Mouse (Mus musculus) lung, adult 2 months (tissue): ENCODE measurements around the gene Col4a1. TPM values are rescaled to one million over a fixed set of nuclear protein-coding genes. Genes with fewer than 3 reads are reported as not detected.

Experiments used
- DNase-seq: peaks from one replicate; pipeline ENCODE4 v3.0.0; 2022
- H3K4me1 ChIP-seq: fragments of 200-500 bp; 2 replicates; pipeline ENCODE4 v1.6.1; 2011; ENCODE audit warnings: low read length; ENCODE audit not compliant: control insufficient read depth, insufficient read depth
- H3K4me3 ChIP-seq: fragments of 200-500 bp; replicated peaks from 2 replicates; pipeline ENCODE3; 2011; ENCODE audit warnings: low read depth, mild to moderate bottlenecking, control low read depth, low read length; ENCODE audit errors: extremely low read depth
- CTCF ChIP-seq: fragments of 200-500 bp; IDR thresholded peaks from 2 replicates; pipeline ENCODE4 v1.5.1; 2011; ENCODE audit warnings: mild to moderate bottlenecking, low read length, control low read depth; ENCODE audit not compliant: insufficient read depth
- POLR2A ChIP-seq: fragments of 200-500 bp; IDR thresholded peaks from 2 replicates; pipeline ENCODE4 v1.6.1; 2011; ENCODE audit warnings: low read depth, mild to moderate bottlenecking, control low read depth, low read length, borderline replicate concordance; ENCODE audit errors: extremely low read depth
- WGBS: fragments of 180-500 bp; shearing (Covaris S2); methylation state at CpG from one replicate; pipeline ENCODE4 v1.1.7; 2018; 5-methylcytosine and 5-hydroxymethylcytosine counted together
- polyA plus RNA-seq: library from polyadenylated mRNA; depleted of rRNA; stranded (reverse); fragments of >200 nt; gene quantifications from 2 replicates; pipeline ENCODE4 v1.2.3, GENCODE M21; 2012; rRNA removed

Col4a1 gene
- polyA plus RNA-seq, 1 experiment = 556 TPM

GRCm38 (mm10) chr8:11155579-11156318 is 156.9 kb downstream of the Col4a1 start:
- WGBS = 53% methylated on average over 9 of the region's 9 CpGs

DNA sequence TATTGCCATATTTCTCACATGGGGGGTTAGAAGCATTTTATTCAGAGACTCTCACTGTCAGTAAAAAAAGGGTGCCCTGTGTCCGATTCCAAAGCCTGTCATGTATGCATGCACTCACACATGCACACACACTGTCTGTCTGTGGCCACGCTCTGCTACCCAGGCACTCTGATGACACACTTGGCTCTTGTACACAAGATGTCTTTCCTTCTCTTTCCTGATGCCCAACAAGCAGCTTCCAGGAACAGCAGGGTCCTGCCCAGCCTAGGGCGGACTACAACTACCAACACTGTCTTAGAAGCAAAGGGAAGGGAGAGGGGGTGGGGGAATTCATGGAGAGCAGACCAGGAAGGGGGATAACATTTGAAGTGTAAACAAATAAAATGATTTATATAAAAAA is 162.4 kb downstream of the Col4a1 start:
- H3K4me3 ChIP-seq = no peak overlapping the region
- no peak for DNase-seq
- H3K4me1 ChIP-seq = no peaks in the 10 kb centered on the region
- TF ChIP-seq CTCF (no peak), POLR2A (no peak)
- 73% methylated on average over 3 of the region's 3 CpGs for WGBS

More at GRCm38 (mm10) chr8:11155579-11156318, 156.9 kb downstream of the Col4a1 start:
- TF ChIP-seq CTCF = no peak
- TF ChIP-seq POLR2A = no peak
- Histone ChIP-seq H3K4me1 (no peaks in the 10 kb centered on the region), H3K4me3 (no peak overlapping the region)
- no peak for DNase-seq

DNA sequence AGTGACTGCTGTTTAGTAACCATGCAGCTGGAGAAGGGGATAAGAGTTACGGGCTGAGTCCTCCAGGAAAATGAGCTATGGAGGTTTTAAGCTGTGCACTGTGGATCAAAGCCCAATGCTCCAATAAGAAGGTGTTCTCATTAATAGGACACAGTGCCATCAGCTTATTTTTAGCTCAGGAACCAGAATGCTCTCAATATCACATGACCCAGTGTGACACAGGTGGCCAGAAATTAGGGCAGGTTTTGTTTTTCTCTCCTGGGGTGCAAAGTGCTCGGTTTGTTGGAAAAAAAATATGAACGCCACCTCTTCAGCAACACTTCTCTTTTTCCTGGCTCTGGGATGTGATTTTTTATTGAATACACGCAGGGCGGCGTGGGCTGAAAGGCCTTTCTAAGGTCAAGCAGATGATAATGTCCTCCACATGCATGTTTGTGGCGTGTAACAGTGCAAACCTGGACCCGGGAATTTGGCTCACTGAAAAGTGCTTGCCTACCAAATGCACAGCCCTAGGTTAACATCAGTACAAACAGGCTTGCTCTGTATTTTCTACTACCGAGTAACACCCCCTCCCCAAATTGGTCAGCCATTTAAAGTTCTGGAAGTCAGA is 163.3 kb downstream of the Col4a1 start:
- Histone ChIP-seq H3K4me3 (no peak overlapping the region), H3K4me1 (no peaks in the 10 kb centered on the region)
- TF ChIP-seq CTCF = no peak
- no peak for TF ChIP-seq POLR2A
- WGBS = 85% methylated on average over 9 of the region's 9 CpGs
- no peak for DNase-seq

- H3K4me1 ChIP-seq = no peaks in the 10 kb centered on the region
- TF ChIP-seq CTCF (no peak), POLR2A (no peak)
- 81% methylated on average over 8 of the region's 8 CpGs for WGBS
- no peak overlapping the region for H3K4me3 ChIP-seq
- DNase-seq = no peak
Observed at GRCm38 (mm10) chr8:11148797-11149196, 163.8 kb downstream of the Col4a1 start.

Other genes starting within 250 kb of the Col4a1 start
- 219 and 237 TPM in 2 replicates for gene Col4a2, start within 50 bp of the Col4a1 start, polyA plus RNA-seq
- 17.3 and 19.5 TPM in 2 replicates for gene Rab20, start 165.9 kb upstream of the Col4a1 start, polyA plus RNA-seq
- gene Naxd, start 184.7 kb upstream of the Col4a1 start, polyA plus RNA-seq = 142 and 150 TPM in 2 replicates
- gene Cars2, start 238.0 kb upstream of the Col4a1 start, polyA plus RNA-seq = 38.8 and 48.4 TPM in 2 replicates
- gene Ing1, start 242.7 kb upstream of the Col4a1 start, polyA plus RNA-seq = 18.5 and 21.5 TPM in 2 replicates